Mouse (Mus musculus) heart, embryonic 13.5 days (tissue): ENCODE measurements around the gene Spock1. TPM values are rescaled to one million over a fixed set of nuclear protein-coding genes. Genes with fewer than 3 reads are reported as not detected.

ENCODE experiments used
- ATAC-seq: fragments of 200-750 bp; cut with Nextera tagmentation; 2 replicates; pipeline ENCODE4 v1.8.0; 2017; ENCODE audit warnings: moderate TSS enrichment; ENCODE audit not compliant: insufficient number of reproducible peaks, low FRiP score, low TSS enrichment; ENCODE audit errors: extremely low read depth
- H3K27ac ChIP-seq: fragments of 300-500 bp; sonication (generic); replicated peaks from 2 replicates; pipeline ENCODE4 v1.5.1; 2015; ENCODE audit warnings: moderate library complexity, mild to moderate bottlenecking, inconsistent platforms
- H3K27me3 ChIP-seq: fragments of 300-500 bp; sonication (generic); replicated peaks from 2 replicates; pipeline ENCODE4 v1.6.1; 2015; ENCODE audit warnings: mild to moderate bottlenecking, inconsistent platforms
- H3K36me3 ChIP-seq: fragments of 300-500 bp; sonication (generic); 2 replicates; pipeline ENCODE4 v1.6.1; 2015; ENCODE audit warnings: mild to moderate bottlenecking, inconsistent platforms
- H3K4me1 ChIP-seq: fragments of 300-500 bp; sonication (generic); 2 replicates; pipeline ENCODE4 v1.6.1; 2015; ENCODE audit warnings: inconsistent platforms
- H3K4me2 ChIP-seq: fragments of 300-500 bp; sonication (generic); 2 replicates; pipeline ENCODE4 v1.6.1; 2015; ENCODE audit warnings: inconsistent platforms, mild to moderate bottlenecking, moderate library complexity
- H3K4me3 ChIP-seq: fragments of 300-500 bp; sonication (generic); 2 replicates; pipeline ENCODE4 v1.5.1; 2015; ENCODE audit warnings: moderate library complexity, mild to moderate bottlenecking, inconsistent platforms
- H3K9ac ChIP-seq: fragments of 300-500 bp; sonication (generic); 2 replicates; pipeline ENCODE4 v1.6.1; 2015; ENCODE audit warnings: inconsistent platforms, mild to moderate bottlenecking, moderate library complexity
- H3K9me3 ChIP-seq: fragments of 300-500 bp; sonication (generic); 2 replicates; pipeline ENCODE4 v1.6.1; 2016; ENCODE audit warnings: inconsistent platforms
- WGBS: fragments of 180-500 bp; shearing (Covaris S2); methylation state at CpG from one replicate; pipeline ENCODE4 v1.1.7; 2015; ENCODE audit warnings: mixed read lengths; 5-methylcytosine and 5-hydroxymethylcytosine counted together
- polyA plus RNA-seq: library from polyadenylated mRNA; unstranded; fragments of >200 nt; fragmentation: Nextera tagmentation; extraction: Ambion mirVana; gene quantifications from 2 replicates; pipeline ENCODE4 v1.2.1, GENCODE M21; 2015

The Spock1 gene
- polyA plus RNA-seq, 1 experiment from 2014 or later, result 0.31 TPM

DNA sequence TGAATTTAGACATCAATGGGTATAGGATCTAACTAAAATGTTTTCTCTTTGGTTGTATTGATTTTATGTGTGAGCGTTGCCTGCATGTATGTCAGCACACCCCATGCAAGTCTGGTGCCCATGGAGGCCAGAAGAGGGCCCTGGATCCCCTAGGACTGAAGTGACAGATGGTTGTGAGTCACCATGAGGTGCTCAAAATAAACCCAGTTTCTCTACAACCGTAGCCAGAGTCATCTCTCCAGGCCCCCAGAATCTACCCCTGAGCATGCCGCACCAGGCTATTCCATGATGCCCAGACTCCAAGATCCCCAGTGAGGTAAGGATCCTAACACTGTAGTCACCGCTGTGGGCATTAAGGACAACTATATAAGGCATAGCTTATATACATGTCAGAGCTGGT lies 474.3 kb downstream of the Spock1 start:
- H3K9ac ChIP-seq, result no peak overlapping the region
- no peaks in the 10 kb centered on the region for H3K36me3 ChIP-seq
- 83% methylated on average over 4 of the region's 4 CpGs for WGBS
- no peak overlapping the region for H3K4me2 ChIP-seq
- ATAC-seq, result no peak
- H3K27me3 ChIP-seq, result 0 out of 2 replicates have a peak, but pooled peaks cover 9% of the 10 kb centered on the region
- 0 out of 2 replicates have a peak, but pooled peaks cover 5% of the 10 kb centered on the region for H3K9me3 ChIP-seq
- H3K27ac ChIP-seq, result no peak overlapping the region
- H3K4me3 ChIP-seq, result no peak overlapping the region
- no peaks in the 10 kb centered on the region for H3K4me1 ChIP-seq

GRCm38 (mm10) chr13:57431815-57432214 lies 476.3 kb downstream of the Spock1 start:
- H3K36me3 ChIP-seq, result no peaks in the 10 kb centered on the region
- no peak for ATAC-seq
- 91% methylated on average over 4 of the region's 4 CpGs for WGBS
- H3K4me3 ChIP-seq, result no peak overlapping the region
- no peaks in the 10 kb centered on the region for H3K4me1 ChIP-seq
- H3K9me3 ChIP-seq, result 0 out of 2 replicates have a peak, but pooled peaks cover 5% of the 10 kb centered on the region
- H3K27ac ChIP-seq, result no peak overlapping the region
- H3K27me3 ChIP-seq, result 0 out of 2 replicates have a peak, but pooled peaks cover 9% of the 10 kb centered on the region
- H3K4me2 ChIP-seq, result no peak overlapping the region
- H3K9ac ChIP-seq, result no peak overlapping the region

GRCm38 (mm10) chr13:57428840-57429239 lies 479.3 kb downstream of the Spock1 start:
- Histone ChIP-seq H3K4me1 (no peaks in the 10 kb centered on the region), H3K9me3 (0 out of 2 replicates have a peak, but pooled peaks cover 5% of the 10 kb centered on the region), H3K27me3 (0 out of 2 replicates have a peak, but pooled peaks cover 9% of the 10 kb centered on the region), H3K4me3 (no peak overlapping the region), H3K9ac (no peak overlapping the region), H3K27ac (no peak overlapping the region), H3K4me2 (no peak overlapping the region), H3K36me3 (no peaks in the 10 kb centered on the region)
- ATAC-seq, result no peak
- WGBS, result 60% methylated on average over 14 of the region's 14 CpGs

GRCm38 (mm10) chr13:57418781-57419180 lies 489.4 kb downstream of the Spock1 start:
- 79% methylated on average over 5 of the region's 5 CpGs for WGBS
- Histone ChIP-seq H3K9me3 (no peaks in the 10 kb centered on the region; the same call in 1 of the 2 replicates), H3K9ac (no peak overlapping the region), H3K27ac (no peak overlapping the region), H3K4me2 (no peak overlapping the region), H3K36me3 (no peaks in the 10 kb centered on the region), H3K4me1 (no peaks in the 10 kb centered on the region), H3K4me3 (no peak overlapping the region), H3K27me3 (no peaks in the 10 kb centered on the region)
- no peak for ATAC-seq

GRCm38 (mm10) chr13:57414716-57415115 lies 493.4 kb downstream of the Spock1 start:
- Histone ChIP-seq H3K4me2 (no peak overlapping the region), H3K27ac (no peak overlapping the region)
- no peak for ATAC-seq

GRCm38 (mm10) chr13:57407666-57408065 lies 500.5 kb downstream of the Spock1 start:
- 81% methylated on average over 4 of the region's 4 CpGs for WGBS
- peaks cover 5% of the 10 kb centered on the region; the same call in 1 of the 2 replicates for H3K4me1 ChIP-seq
- no peak overlapping the region for H3K4me3 ChIP-seq
- ATAC-seq, result no peak
- H3K27ac ChIP-seq, result no peak overlapping the region
- H3K36me3 ChIP-seq, result no peaks in the 10 kb centered on the region
- no peak overlapping the region for H3K9ac ChIP-seq
- H3K9me3 ChIP-seq, result no peaks in the 10 kb centered on the region
- no peaks in the 10 kb centered on the region for H3K27me3 ChIP-seq
- H3K4me2 ChIP-seq, result no peak overlapping the region

More at GRCm38 (mm10) chr13:57414716-57415115, 493.4 kb downstream of the Spock1 start:
- no peaks in the 10 kb centered on the region; the same call in 1 of the 2 replicates for H3K9me3 ChIP-seq
- 85% methylated on average over 1 of the region's 1 CpGs for WGBS
- H3K4me1 ChIP-seq, result peaks cover 5% of the 10 kb centered on the region; the same call in 1 of the 2 replicates
- no peak overlapping the region for H3K4me3 ChIP-seq
- no peak overlapping the region for H3K9ac ChIP-seq
- no peaks in the 10 kb centered on the region for H3K27me3 ChIP-seq
- no peaks in the 10 kb centered on the region for H3K36me3 ChIP-seq

DNA sequence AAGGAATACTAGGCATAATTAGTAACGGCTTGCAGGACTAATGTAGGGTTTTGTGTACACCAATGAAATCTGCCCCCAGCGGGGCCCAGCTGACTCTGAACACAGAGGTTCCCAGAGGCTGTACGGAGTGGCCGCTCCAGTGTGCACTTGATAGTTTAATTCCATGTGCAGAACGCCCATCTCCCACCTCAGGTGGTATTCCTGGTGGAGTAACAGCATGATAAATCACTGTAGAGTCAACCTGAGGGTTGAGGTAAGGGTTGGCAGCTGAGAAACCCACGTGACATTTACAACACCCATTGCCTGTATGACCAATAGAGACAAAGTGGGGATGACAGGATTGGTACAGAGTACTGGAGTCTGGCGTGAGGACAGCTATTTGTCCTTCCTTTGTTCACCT lies 505.7 kb downstream of the Spock1 start:
- Histone ChIP-seq H3K27ac (no peak overlapping the region), H3K27me3 (no peaks in the 10 kb centered on the region), H3K4me2 (no peak overlapping the region), H3K4me3 (no peak overlapping the region), H3K36me3 (no peaks in the 10 kb centered on the region), H3K9me3 (no peaks in the 10 kb centered on the region), H3K4me1 (no peaks in the 10 kb centered on the region), H3K9ac (no peak overlapping the region)
- ATAC-seq, result no peak
- 80% methylated on average over 7 of the region's 7 CpGs for WGBS

- WGBS, result 81% methylated on average over 14 of the region's 14 CpGs
- Histone ChIP-seq H3K4me2 (no peak overlapping the region), H3K27me3 (no peaks in the 10 kb centered on the region), H3K9me3 (no peaks in the 10 kb centered on the region), H3K36me3 (no peaks in the 10 kb centered on the region), H3K4me3 (no peak overlapping the region), H3K27ac (no peak overlapping the region), H3K4me1 (no peaks in the 10 kb centered on the region), H3K9ac (no peak overlapping the region)
- no peak for ATAC-seq
Observed at GRCm38 (mm10) chr13:57372141-57372700, 535.9 kb downstream of the Spock1 start.

Other genes starting within 250 kb of the Spock1 start
- gene Klhl3, start 205.3 kb upstream of the Spock1 start, polyA plus RNA-seq, result 4.6 and 5.5 TPM in 2 replicates
- gene Hnrnpa0, start 220.2 kb upstream of the Spock1 start, polyA plus RNA-seq, result 18.6 and 18.8 TPM in 2 replicates
- gene Idnk, start 249.3 kb upstream of the Spock1 start, polyA plus RNA-seq, result 26.0 and 28.7 TPM in 2 replicates